Mouse (Mus musculus) cerebellum, adult 18-20 months (tissue): ENCODE data around the gene Ncs1.

Source experiments
- DNase-seq, 2 experiments: peaks; one replicate each; pipeline ENCODE4 v3.0.0; 2021

The Ncs1 gene

GRCm38 (mm10) chr2:31341726-31342535 lies 96.3 kb downstream of the Ncs1 start:
- no peak for DNase-seq
